Mouse (Mus musculus): Measurements from ENCODE around the gene Trip6. TPM values are rescaled to one million over a fixed set of nuclear protein-coding genes. Genes with fewer than 3 reads are reported as not detected.

Trip6 gene
- total and polyA plus RNA-seq, 2 experiments from 2014 or later = 11.4 to 11.6 TPM

DNA sequence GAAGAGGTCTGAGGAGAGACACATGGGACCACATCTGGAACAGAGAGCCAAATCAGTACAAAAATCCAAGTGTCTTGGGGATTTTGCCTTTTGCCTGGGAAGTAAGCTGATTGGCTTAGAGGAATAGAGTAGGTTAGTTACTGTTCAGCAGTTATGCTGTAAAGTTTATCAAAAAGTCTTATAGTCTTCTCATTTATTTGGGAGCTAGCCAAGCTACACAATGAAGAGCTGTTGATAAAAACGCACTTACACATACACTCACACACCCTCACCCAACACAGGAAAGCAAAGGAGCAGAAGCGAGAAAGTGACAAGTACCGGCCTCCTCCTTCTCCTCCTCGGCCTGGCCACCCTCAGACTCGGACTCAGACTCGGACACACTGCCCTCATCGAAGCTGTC is 15.0 kb downstream of the Trip6 start:
- Histone ChIP-seq H3K4me3 (ENCODE audit: low read depth, low read length) (no peak overlapping the region), H3K9me3 (ENCODE audit: low read length) (no peaks in the 10 kb centered on the region), H3K27ac (ENCODE audit: low read depth, low read length) (no peak overlapping the region), H3K4me2 (ENCODE audit: low read depth) (no peak overlapping the region), H3K9ac (no peak overlapping the region), H3K4me1 (ENCODE audit: insufficient read depth) (0 out of 2 replicates have a peak, but pooled peaks cover 4% of the 10 kb centered on the region), H3K36me3 (ENCODE audit: insufficient read depth) (peaks cover 83% of the 10 kb centered on the region), H3K27me3 (ENCODE audit: insufficient read depth, low read length) (no peaks in the 10 kb centered on the region)
- no peak for ATAC-seq
- 88% methylated on average over 7 of the region's 7 CpGs for WGBS
- TF ChIP-seq CTCF (IDR thresholded peaks at IDR 0.05; ENCODE audit: low read depth) = no peak
- DNase-seq = no peak

DNA sequence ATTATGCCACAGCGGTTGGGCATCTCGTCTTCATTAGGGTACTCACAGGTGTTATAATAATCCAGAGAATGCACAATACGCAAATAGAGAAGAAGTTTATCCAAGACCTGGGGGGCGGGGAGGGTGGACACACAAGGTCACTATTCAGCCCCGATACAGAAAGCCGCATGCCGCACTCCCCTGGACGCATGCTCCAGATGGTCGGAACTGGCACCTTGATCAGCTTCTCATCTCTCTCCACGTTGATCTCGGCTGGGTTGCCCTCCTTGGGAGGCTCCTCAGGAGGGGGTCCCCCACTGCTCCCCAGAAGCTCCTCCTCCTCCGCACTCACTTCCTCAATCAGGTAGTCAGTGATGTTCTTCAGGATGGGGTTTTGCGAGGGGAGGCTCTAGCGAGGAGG is 17.1 kb downstream of the Trip6 start:
- Histone ChIP-seq H3K4me3 (ENCODE audit: low read depth, low read length) (no peak overlapping the region), H3K36me3 (ENCODE audit: insufficient read depth) (peaks cover 73% of the 10 kb centered on the region), H3K9ac (no peak overlapping the region), H3K4me1 (ENCODE audit: insufficient read depth) (0 out of 2 replicates have a peak, but pooled peaks cover 4% of the 10 kb centered on the region), H3K27ac (ENCODE audit: low read depth, low read length) (no peak overlapping the region), H3K9me3 (ENCODE audit: low read length) (no peaks in the 10 kb centered on the region), H3K27me3 (ENCODE audit: insufficient read depth, low read length) (no peaks in the 10 kb centered on the region), H3K4me2 (ENCODE audit: low read depth) (no peak overlapping the region)
- ATAC-seq (no peak), DNase-seq (no peak)
- 91% methylated on average over 14 of the region's 14 CpGs for WGBS
- no peak for TF ChIP-seq CTCF (IDR thresholded peaks at IDR 0.05; ENCODE audit: low read depth)

- Histone ChIP-seq H3K4me3 (ENCODE audit: low read depth, low read length) (no peak overlapping the region), H3K4me1 (ENCODE audit: insufficient read depth) (0 out of 2 replicates have a peak, but pooled peaks cover 4% of the 10 kb centered on the region), H3K9me3 (ENCODE audit: low read length) (no peaks in the 10 kb centered on the region), H3K4me2 (ENCODE audit: low read depth) (no peak overlapping the region), H3K27me3 (ENCODE audit: insufficient read depth, low read length) (no peaks in the 10 kb centered on the region), H3K27ac (ENCODE audit: low read depth, low read length) (no peak overlapping the region), H3K9ac (no peak overlapping the region), H3K36me3 (ENCODE audit: insufficient read depth) (peaks cover 59% of the 10 kb centered on the region)
- DNase-seq (no peak), ATAC-seq (no peak)
- 93% methylated on average over 15 of the region's 15 CpGs for WGBS
- no peak for TF ChIP-seq CTCF (IDR thresholded peaks at IDR 0.05; ENCODE audit: low read depth)
These were observed 18.5 kb downstream of the Trip6 start for GRCm38 (mm10) chr5:137295712-137296111.

GRCm38 (mm10) chr5:137295296-137295695 is 18.9 kb downstream of the Trip6 start:
- peak overlapping the region; percentile 100; the same call in 1 of the 2 replicates for H3K4me2 ChIP-seq (ENCODE audit: low read depth)
- H3K27ac ChIP-seq (ENCODE audit: low read depth, low read length) = 0 out of 2 replicates have a peak overlapping the region, but pooled peaks have one; percentile 88
- H3K4me1 ChIP-seq (ENCODE audit: insufficient read depth) = 0 out of 2 replicates have a peak, but pooled peaks cover 4% of the 10 kb centered on the region
- DNase-seq (no peak), ATAC-seq (no peak)
- H3K9ac ChIP-seq = peak overlapping the region; percentile 72
- 83% methylated on average over 9 of the region's 9 CpGs for WGBS
- TF ChIP-seq CTCF (IDR thresholded peaks at IDR 0.05; ENCODE audit: low read depth) = no peak
- no peaks in the 10 kb centered on the region for H3K27me3 ChIP-seq (ENCODE audit: insufficient read depth, low read length)
- peak overlapping the region; percentile 58; the same call in 1 of the 2 replicates for H3K4me3 ChIP-seq (ENCODE audit: low read depth, low read length)
- H3K9me3 ChIP-seq (ENCODE audit: low read length) = no peaks in the 10 kb centered on the region
- peaks cover 55% of the 10 kb centered on the region for H3K36me3 ChIP-seq (ENCODE audit: insufficient read depth)

- 0 out of 2 replicates have a peak, but pooled peaks have one; percentile 0 for ATAC-seq
- TF ChIP-seq CTCF (IDR thresholded peaks at IDR 0.05; ENCODE audit: low read depth) = no peak
- Histone ChIP-seq H3K9ac (peak overlapping the region; percentile 72), H3K4me3 (ENCODE audit: low read depth, low read length) (peak overlapping the region; percentile 58), H3K27me3 (ENCODE audit: insufficient read depth, low read length) (no peaks in the 10 kb centered on the region), H3K27ac (ENCODE audit: low read depth, low read length) (peak overlapping the region; percentile 88), H3K4me1 (ENCODE audit: insufficient read depth) (0 out of 2 replicates have a peak, but pooled peaks cover 4% of the 10 kb centered on the region), H3K9me3 (ENCODE audit: low read length) (no peaks in the 10 kb centered on the region), H3K36me3 (ENCODE audit: insufficient read depth) (peaks cover 49% of the 10 kb centered on the region), H3K4me2 (ENCODE audit: low read depth) (peak overlapping the region; percentile 100)
- WGBS = 4% methylated on average over 18 of the region's 18 CpGs
- no peak for DNase-seq
These were observed 19.5 kb downstream of the Trip6 start for GRCm38 (mm10) chr5:137294744-137295093.

GRCm38 (mm10) chr5:137293839-137294743 is 20.1 kb downstream of the Trip6 start, which contains the start of gene Ufsp1:
Gene Ufsp1, plus strand, starts transcription at chr5:137294629.
- peak within 1 kb of the TSS; percentile 58 for H3K4me3 ChIP-seq (ENCODE audit: low read depth, low read length)
- peak; percentile 35 for TF ChIP-seq CTCF (IDR thresholded peaks at IDR 0.05; ENCODE audit: low read depth)
- peak within 1 kb of the TSS; percentile 100 for H3K4me2 ChIP-seq (ENCODE audit: low read depth)
- DNase-seq (peak; percentile 98), ATAC-seq (peak; percentile 98)
- peak within 1 kb of the TSS; percentile 88 for H3K27ac ChIP-seq (ENCODE audit: low read depth, low read length)
- no peaks in the 10 kb centered on the region for H3K27me3 ChIP-seq (ENCODE audit: insufficient read depth, low read length)
- peaks cover 43% of the 10 kb centered on the region for H3K36me3 ChIP-seq (ENCODE audit: insufficient read depth)
- 0 out of 2 replicates have a peak, but pooled peaks cover 4% of the 10 kb centered on the region for H3K4me1 ChIP-seq (ENCODE audit: insufficient read depth)
- WGBS = 2% methylated on average over 52 of the region's 52 CpGs
- H3K9ac ChIP-seq = peak within 1 kb of the TSS; percentile 72
- no peaks in the 10 kb centered on the region for H3K9me3 ChIP-seq (ENCODE audit: low read length)

- peak; percentile 71 for DNase-seq
- Histone ChIP-seq H3K4me1 (ENCODE audit: insufficient read depth) (0 out of 2 replicates have a peak, but pooled peaks cover 4% of the 10 kb centered on the region), H3K36me3 (ENCODE audit: insufficient read depth) (peaks cover 35% of the 10 kb centered on the region), H3K27ac (ENCODE audit: low read depth, low read length) (peak overlapping the region; percentile 88), H3K9ac (peak overlapping the region; percentile 72), H3K27me3 (ENCODE audit: insufficient read depth, low read length) (0 out of 2 replicates have a peak, but pooled peaks cover 3% of the 10 kb centered on the region), H3K4me3 (ENCODE audit: low read depth, low read length) (peak overlapping the region; percentile 58), H3K9me3 (ENCODE audit: low read length) (no peaks in the 10 kb centered on the region), H3K4me2 (ENCODE audit: low read depth) (peak overlapping the region; percentile 100)
- peak; percentile 4; the same call in 1 of the 2 replicates for ATAC-seq
- WGBS = under 1% methylated on average over 14 of the region's 15 CpGs
- peak; percentile 54 for TF ChIP-seq CTCF (IDR thresholded peaks at IDR 0.05; ENCODE audit: low read depth)
These were observed 20.9 kb downstream of the Trip6 start for GRCm38 (mm10) chr5:137293282-137293681.
